Mouse (Mus musculus) thymus, postnatal 14 days (tissue): Measurements from ENCODE around the gene Epsti1.
A peak's percentile ranks its signal among the peaks of the same experiment; 100 is the strongest.
"Not testable (repeated sequence)": the region's sequence is repeated elsewhere in the genome, so short reads cannot be mapped to it uniquely, and the experiment has no call there.

Experiments used
- DNase-seq: peaks from one replicate; pipeline ENCODE4 v3.0.0; 2021

Epsti1 gene

GRCm38 (mm10) chr14:77904171-77904762, at the start of gene Epsti1:
Gene Epsti1, plus strand, starts transcription at chr14:77904239.
- DNase-seq: peak; percentile 42

- DNase-seq: no peak
Observed at GRCm38 (mm10) chr14:77859894-77860293, 44.1 kb upstream of the Epsti1 start.

- no peak for DNase-seq
Observed at GRCm38 (mm10) chr14:77860841-77861560, 43.0 kb upstream of the Epsti1 start.

GRCm38 (mm10) chr14:77864051-77864450, 40.0 kb upstream of the Epsti1 start:
- DNase-seq: no peak

- no peak for DNase-seq
Observed at GRCm38 (mm10) chr14:77864510-77864909, 39.5 kb upstream of the Epsti1 start.

GRCm38 (mm10) chr14:77867601-77868000, 36.4 kb upstream of the Epsti1 start:
- peak; percentile 19 for DNase-seq

- peak; percentile 25 for DNase-seq
Observed at GRCm38 (mm10) chr14:77870926-77871325, 33.1 kb upstream of the Epsti1 start.

- no peak for DNase-seq
Observed at GRCm38 (mm10) chr14:77871380-77871975, 32.6 kb upstream of the Epsti1 start.

GRCm38 (mm10) chr14:77874304-77875241, 29.5 kb upstream of the Epsti1 start, which contains the start of gene Dnajc15:
Gene Dnajc15, minus strand, starts transcription at chr14:77875125.
- DNase-seq: peak; percentile 90

GRCm38 (mm10) chr14:77876199-77876598, 27.8 kb upstream of the Epsti1 start:
- no peak for DNase-seq

GRCm38 (mm10) chr14:77877876-77878275, 26.2 kb upstream of the Epsti1 start:
- not testable (repeated sequence) for DNase-seq

- no peak for DNase-seq
Observed at GRCm38 (mm10) chr14:77881998-77882397, 22.0 kb upstream of the Epsti1 start.

- no peak for DNase-seq
Observed at GRCm38 (mm10) chr14:77882669-77883068, 21.4 kb upstream of the Epsti1 start.

- no peak for DNase-seq
Observed at GRCm38 (mm10) chr14:77886376-77886775, 17.7 kb upstream of the Epsti1 start.

GRCm38 (mm10) chr14:77886941-77887340, 17.1 kb upstream of the Epsti1 start:
- DNase-seq: no peak

- DNase-seq: no peak
Observed at GRCm38 (mm10) chr14:77889911-77890310, 14.1 kb upstream of the Epsti1 start.

- no peak for DNase-seq
Observed at GRCm38 (mm10) chr14:77895951-77896350, 8.1 kb upstream of the Epsti1 start.

- no peak for DNase-seq
Observed at GRCm38 (mm10) chr14:77902541-77902940, 1.5 kb upstream of the Epsti1 start.

GRCm38 (mm10) chr14:77905466-77905865, 1.4 kb downstream of the Epsti1 start:
- DNase-seq: no peak

- no peak for DNase-seq
Observed at GRCm38 (mm10) chr14:77906586-77906985, 2.5 kb downstream of the Epsti1 start.

GRCm38 (mm10) chr14:77915776-77916175, 11.7 kb downstream of the Epsti1 start:
- DNase-seq: no peak

- no peak for DNase-seq
Observed at GRCm38 (mm10) chr14:77921641-77922040, 17.6 kb downstream of the Epsti1 start.
